In the genomic region with DNA sequence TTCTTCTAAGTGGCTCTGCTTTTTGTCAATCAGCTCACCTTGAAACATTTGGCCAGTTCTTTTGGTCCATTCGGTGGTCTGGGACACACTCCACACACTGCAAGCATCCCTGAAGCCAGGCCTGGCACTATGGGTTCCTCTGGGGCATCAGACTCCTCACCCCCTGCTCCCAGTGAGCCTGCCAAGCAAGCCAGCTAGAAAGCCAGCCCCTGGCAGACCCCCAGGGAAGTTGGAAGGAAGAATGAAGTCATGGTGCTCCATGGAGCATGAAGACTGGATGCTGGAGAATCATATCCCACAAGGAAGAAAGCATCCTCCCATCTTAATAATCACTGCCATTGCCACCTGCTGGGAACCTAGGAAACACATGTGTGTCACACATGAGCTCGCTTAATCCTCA, we compare ENCODE assay signal across 25 mouse cellular contexts. TPM values are rescaled to one million over a fixed set of nuclear protein-coding genes. Genes with fewer than 3 reads are reported as not detected.
DNase-seq lines count a peak whose midpoint lies in the region; ATAC-seq and TF ChIP-seq lines count a peak whose summit lies in the region.
"Had no signal": no experiment of that assay in that cellular context is flagged by ENCODE, and none has a peak within 500 bp of the region (broad histone marks: within the 10 kb centered on the region; RNA-seq: fewer than 3 reads in every experiment).

No protein-coding gene starts in this region.

- peak; percentile 28 for ATAC-seq in Patski
- ATAC-seq: CD4-positive, CD25-positive, alpha-beta regulatory T cell, adult 4 months; forebrain, embryonic 14.5 days; forebrain, embryonic 16.5 days had no signal

- no peaks in the 10 kb centered on the region for H3K27me3 ChIP-seq in Patski
- H3K27me3 ChIP-seq: embryonic facial prominence, embryonic 15.5 days; forebrain, embryonic 12.5 days had no signal

- peak; percentile 58 to 76 for DNase-seq in cerebellum, postnatal 10 days
- no peak for DNase-seq in cerebellum, adult 9-11 months
- DNase-seq in left cerebral cortex, postnatal 4 days = peak; percentile 71
- no peak for DNase-seq in left cerebral cortex, postnatal 14 days (ENCODE audit: low spot score in 2 of 2)
- DNase-seq in Patski (ENCODE audit: low read depth, low spot score) = no peak
- DNase-seq: adrenal gland, adult 2 months; adrenal gland, postnatal 10 days; adrenal gland, postnatal 25 days; B cell, adult 2 months; cerebellum, adult 11 months; cerebellum, adult 18-20 months; cerebellum, adult 8-10 months; cerebellum, postnatal 36 days; embryo, embryonic 11 days had no signal

- POLR2A ChIA-PET in Patski (lab: Charles Lee) = interaction anchor here (1.0 kb wide), 1 partner anchor 18 kb away, joined by 3 read pairs; no protein-coding TSS in a partner anchor

- CTCF ChIA-PET in Patski (lab: Charles Lee) = interaction anchor here (1.6 kb wide), 1 partner anchor 26 kb away, joined by 3 read pairs; no protein-coding TSS in a partner anchor

- intact Hi-C loops in left cerebral cortex, postnatal 4 days (cut with DNase I) = no loop called here
- intact Hi-C loops in left cerebral cortex, postnatal 14 days (cut with DNase I) = no loop called here

- in situ Hi-C loops in Patski (cut with MboI; ENCODE audit: low pct_unique_long_range_greater_than_20kb) = loop anchor here (25.0 kb wide), 1 partner anchor 539 kb away; the partner anchor contains the start of gene Klhdc8a

- TF ChIP-seq CTCF in Patski (IDR thresholded peaks at IDR 0.05) = no peak

RNA-seq across cellular contexts. Expression of gene Slc26a9, which starts 4.8 kb away (rescaled TPM):
- total RNA-seq in left cerebral cortex, postnatal 4 days (2021) = under 1 TPM; 0.16 to 0.52 TPM
- under 1 TPM; 0.21 to 0.42 TPM for total RNA-seq in left cerebral cortex, postnatal 14 days (2021)
- polyA plus RNA-seq in Patski (2021) = 0.01 TPM
- total RNA-seq: CH12.LX; common myeloid progenitor, adult 5-6 weeks had no signal
- polyA plus RNA-seq: CD4-positive, CD25-positive, alpha-beta regulatory T cell, adult 4 months; embryonic facial prominence, embryonic 13.5 days; erythroblast, embryonic 14.5 days; forebrain, embryonic 10.5 days; forebrain, embryonic 12.5 days had no signal

RNA-seq across cellular contexts. Expression of gene Pm20d1, which starts 48.5 kb away (rescaled TPM):
- under 1 TPM; 0.34 to 0.56 TPM for total RNA-seq in left cerebral cortex, postnatal 4 days (2021)
- 1 to 10 TPM in 1 of 2 experiments, under 1 TPM in 1; 0.62 to 1.4 TPM for total RNA-seq in left cerebral cortex, postnatal 14 days (2021)
- polyA plus RNA-seq in Patski (2021) = not detected
- total RNA-seq: common myeloid progenitor, adult 5-6 weeks had no signal
- polyA plus RNA-seq: erythroblast, embryonic 14.5 days; G1E had no signal

Comparison
In these comparisons a context has a peak if more than half of its experiments do, and no peak if none do; other contexts are left out.
1. DNase-seq: peak in cerebellum, postnatal 10 days (2 of 2) and left cerebral cortex, postnatal 4 days (single experiment); none in cerebellum, adult 9-11 months (single experiment), left cerebral cortex, postnatal 14 days (0 of 2) and Patski (single experiment).